Mouse (Mus musculus): ENCODE results near the gene Cartpt. TPM values are rescaled to one million over a fixed set of nuclear protein-coding genes. Genes with fewer than 3 reads are reported as not detected.

Cartpt gene
- total and polyA plus RNA-seq, 3 experiments = not detected

DNA sequence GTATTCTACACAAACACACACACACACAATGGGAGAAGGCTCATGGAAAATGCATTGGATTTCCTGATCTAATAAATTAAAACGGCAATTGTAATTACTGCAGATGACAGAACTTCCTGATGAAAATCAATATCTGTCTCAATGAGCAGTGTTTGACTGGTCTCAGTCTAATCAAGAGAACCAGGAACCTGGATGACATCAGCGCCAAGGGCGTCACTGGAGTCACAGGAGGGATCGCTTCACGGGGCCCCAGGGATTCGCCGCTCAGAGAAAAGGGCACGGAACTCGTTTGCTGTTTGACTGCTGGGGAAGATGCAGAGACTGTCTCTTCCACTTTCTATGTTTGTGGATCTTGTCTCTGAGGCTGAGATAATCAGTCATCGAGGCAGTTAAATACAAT is 21.2 kb downstream of the Cartpt start:
- H3K27me3 ChIP-seq (replicated peaks) = no peaks in the 10 kb centered on the region
- no peak for TF ChIP-seq TCF12 (IDR thresholded peaks at IDR 0.05; ENCODE audit: low read depth, low read length)
- TF ChIP-seq USF2 (conservative IDR thresholded peaks at IDR 0.05; ENCODE audit: low read depth, low read length) = no peak
- no peak for TF ChIP-seq HCFC1 (IDR thresholded peaks at IDR 0.05; ENCODE audit: low read depth, low read length)
- TF ChIP-seq SMC3 (IDR thresholded peaks at IDR 0.05; ENCODE audit: low read depth, low read length) = no peak
- no peak for TF ChIP-seq ZNF384 (IDR thresholded peaks at IDR 0.05; ENCODE audit: low read depth, low read length)
- TF ChIP-seq JUND (conservative IDR thresholded peaks at IDR 0.05; ENCODE audit: low read depth, low read length) = no peak
- TF ChIP-seq ZMIZ1 (IDR thresholded peaks at IDR 0.05; ENCODE audit: low read depth, low read length) = no peak
- TF ChIP-seq RCOR1 (conservative IDR thresholded peaks at IDR 0.05; ENCODE audit: low read depth, low read length) = no peak
- TF ChIP-seq TBP (conservative IDR thresholded peaks at IDR 0.05; ENCODE audit: low read depth, low read length) = no peak
- no peak for TF ChIP-seq CTCF (conservative IDR thresholded peaks at IDR 0.05 in 1 of 2, IDR thresholded peaks at IDR 0.05 in 1 of 2; ENCODE audit: low read depth in 2 of 2, low read length in 2 of 2)
- no peak for TF ChIP-seq MEF2A (IDR thresholded peaks at IDR 0.05; ENCODE audit: borderline replicate concordance, low read depth, low read length)
- TF ChIP-seq IRF4 (IDR thresholded peaks at IDR 0.05; ENCODE audit: low read depth, low read length) = no peak
- H3K4me3 ChIP-seq (replicated peaks in 1 of 3; ENCODE audit: low read depth in 2 of 3, low read length in 2 of 3, poor library complexity in 1 of 3) = no peak overlapping the region
- H3K4me2 ChIP-seq (ENCODE audit: insufficient read depth, low read depth, poor library complexity, severe bottlenecking) = no peak overlapping the region
- no peaks in the 10 kb centered on the region for H3K4me1 ChIP-seq (ENCODE audit: control insufficient read depth in 1 of 2, insufficient read depth in 2 of 2)
- no peaks in the 10 kb centered on the region for H3K9me3 ChIP-seq (replicated peaks; ENCODE audit: low read length)
- H3K9ac ChIP-seq (ENCODE audit: insufficient read depth, low read depth) = no peak overlapping the region
- in situ Hi-C loops (cut with MboI; ENCODE audit: low pct_ligation_motif_present, low pct_unique_long_range_greater_than_20kb, low sequenced_read_pairs) (no loop called here), dilution Hi-C loops (cut with MboI; ENCODE audit: extremely low pct_ligation_motif_present, extremely low pct_unique_long_range_greater_than_20kb, low sequenced_read_pairs) (no loop called here)
- H3K79me2 ChIP-seq (replicated peaks; ENCODE audit: control insufficient read depth, extremely low read depth, insufficient read depth, poor library complexity, severe bottlenecking) = no peaks in the 10 kb centered on the region
- DNase-seq (ENCODE audit: extremely low read depth) = no peak
- no peaks in the 10 kb centered on the region for H3K36me3 ChIP-seq (replicated peaks in 1 of 2; ENCODE audit: control insufficient read depth in 1 of 2, insufficient read depth in 1 of 2, low read length in 1 of 2)
- no peak overlapping the region for H3K27ac ChIP-seq (ENCODE audit: insufficient read depth, low read depth)

GRCm38 (mm10) chr13:99872059-99872458 is 28.8 kb downstream of the Cartpt start:
- no peak for DNase-seq (ENCODE audit: extremely low read depth)
- peaks cover 7% of the 10 kb centered on the region for H3K9me3 ChIP-seq (replicated peaks; ENCODE audit: low read length)
- dilution Hi-C loops (cut with MboI; ENCODE audit: extremely low pct_ligation_motif_present, extremely low pct_unique_long_range_greater_than_20kb, low sequenced_read_pairs) = no loop called here

DNA sequence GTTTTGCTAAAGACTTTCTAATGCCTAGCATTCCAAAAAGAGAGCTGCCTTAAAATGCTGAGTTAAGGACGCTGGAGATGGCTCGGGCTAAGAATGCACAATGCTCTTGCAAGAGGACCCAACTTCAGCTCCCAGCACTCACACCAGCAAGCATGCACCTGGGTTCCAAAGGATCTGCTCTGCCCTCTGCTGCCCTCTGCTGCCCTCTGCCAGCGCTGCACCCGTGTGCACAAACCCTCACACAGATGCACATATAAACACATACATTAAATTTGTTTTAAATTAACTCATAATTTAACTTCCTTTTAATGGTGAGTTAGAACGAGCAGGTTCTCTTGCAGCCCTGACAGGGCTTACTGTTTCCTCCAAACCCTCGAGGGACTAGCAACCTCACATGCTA is 32.5 kb downstream of the Cartpt start:
- Histone ChIP-seq H3K27me3 (replicated peaks) (no peaks in the 10 kb centered on the region), H3K4me2 (ENCODE audit: insufficient read depth, low read depth, poor library complexity, severe bottlenecking) (no peak overlapping the region), H3K9ac (ENCODE audit: insufficient read depth, low read depth) (no peak overlapping the region), H3K4me3 (replicated peaks in 1 of 3; ENCODE audit: low read depth in 2 of 3, low read length in 2 of 3, poor library complexity in 1 of 3) (no peak overlapping the region), H3K27ac (ENCODE audit: insufficient read depth, low read depth) (no peak overlapping the region), H3K79me2 (replicated peaks; ENCODE audit: control insufficient read depth, extremely low read depth, insufficient read depth, poor library complexity, severe bottlenecking) (no peaks in the 10 kb centered on the region), H3K4me1 (ENCODE audit: control insufficient read depth in 1 of 2, insufficient read depth in 2 of 2) (0 out of 4 replicates have a peak, but pooled peaks cover 0 to 3% of the 10 kb centered on the region in 2 experiments), H3K36me3 (replicated peaks in 1 of 2; ENCODE audit: control insufficient read depth in 1 of 2, insufficient read depth in 1 of 2, low read length in 1 of 2) (no peaks in the 10 kb centered on the region), H3K9me3 (replicated peaks; ENCODE audit: low read length) (peaks cover 7% of the 10 kb centered on the region)
- DNase-seq (ENCODE audit: extremely low read depth) = no peak
- in situ Hi-C loops (cut with MboI; ENCODE audit: low pct_ligation_motif_present, low pct_unique_long_range_greater_than_20kb, low sequenced_read_pairs) = loop anchor here (10.0 kb wide), 1 partner anchor 116 kb away; no protein-coding TSS in a partner anchor
- no peak for TF ChIP-seq NRF1 (IDR thresholded peaks at IDR 0.05; ENCODE audit: low read depth, low read length)
- no peak for TF ChIP-seq MAX (IDR thresholded peaks at IDR 0.05; ENCODE audit: low read length)
- no peak for TF ChIP-seq CHD1 (IDR thresholded peaks at IDR 0.05; ENCODE audit: low read depth, low read length)
- no peak for TF ChIP-seq RCOR1 (conservative IDR thresholded peaks at IDR 0.05; ENCODE audit: low read depth, low read length)
- TF ChIP-seq CTCF (conservative IDR thresholded peaks at IDR 0.05 in 1 of 2, IDR thresholded peaks at IDR 0.05 in 1 of 2; ENCODE audit: low read depth in 2 of 2, low read length in 2 of 2) = 0 out of 4 replicates have a peak, but pooled peaks have one; percentile 11 to 13
- no peak for TF ChIP-seq POLR2AphosphoS2 (IDR thresholded peaks at IDR 0.05; ENCODE audit: low read depth, low read length)
- dilution Hi-C loops (cut with MboI; ENCODE audit: extremely low pct_ligation_motif_present, extremely low pct_unique_long_range_greater_than_20kb, low sequenced_read_pairs) = no loop called here

More at GRCm38 (mm10) chr13:99872059-99872458, 28.8 kb downstream of the Cartpt start:
- H3K27me3 ChIP-seq (replicated peaks) = no peaks in the 10 kb centered on the region
- no peaks in the 10 kb centered on the region for H3K79me2 ChIP-seq (replicated peaks; ENCODE audit: control insufficient read depth, extremely low read depth, insufficient read depth, poor library complexity, severe bottlenecking)
- no peak; the same call in 1 of the 2 replicates for TF ChIP-seq RAD21 (IDR thresholded peaks at IDR 0.05; ENCODE audit: low read depth, low read length)
- peak in 1 of 2 experiments; percentile 31; a peak in 2 of 4 replicates for TF ChIP-seq CTCF (conservative IDR thresholded peaks at IDR 0.05 in 1 of 2, IDR thresholded peaks at IDR 0.05 in 1 of 2; ENCODE audit: low read depth in 2 of 2, low read length in 2 of 2)
- no peak overlapping the region for H3K4me3 ChIP-seq (replicated peaks in 1 of 3; ENCODE audit: low read depth in 2 of 3, low read length in 2 of 3, poor library complexity in 1 of 3)
- H3K4me2 ChIP-seq (ENCODE audit: insufficient read depth, low read depth, poor library complexity, severe bottlenecking) = no peak overlapping the region
- no peaks in the 10 kb centered on the region for H3K36me3 ChIP-seq (replicated peaks in 1 of 2; ENCODE audit: control insufficient read depth in 1 of 2, insufficient read depth in 1 of 2, low read length in 1 of 2)
- in situ Hi-C loops (cut with MboI; ENCODE audit: low pct_ligation_motif_present, low pct_unique_long_range_greater_than_20kb, low sequenced_read_pairs) = no loop called here
- H3K4me1 ChIP-seq (ENCODE audit: control insufficient read depth in 1 of 2, insufficient read depth in 2 of 2) = no peaks in the 10 kb centered on the region
- no peak overlapping the region for H3K9ac ChIP-seq (ENCODE audit: insufficient read depth, low read depth)
- H3K27ac ChIP-seq (ENCODE audit: insufficient read depth, low read depth) = no peak overlapping the region
